Mouse (Mus musculus) kidney, adult 2 months (tissue): ENCODE measurements around the gene Olfr20. TPM values are rescaled to one million over a fixed set of nuclear protein-coding genes. Genes with fewer than 3 reads are reported as not detected.

ENCODE experiments used
- DNase-seq: peaks from one replicate; pipeline ENCODE4 v3.0.0; 2021
- H3K27ac ChIP-seq: fragments of 200-500 bp; 2 replicates; pipeline ENCODE4 v1.5.1; 2012; ENCODE audit warnings: low read depth, low read length, control low read depth, inconsistent platforms; ENCODE audit not compliant: insufficient read depth
- H3K27me3 ChIP-seq: fragments of 200-500 bp; replicated peaks from 2 replicates; pipeline ENCODE4 v1.6.1; 2012; ENCODE audit warnings: mild to moderate bottlenecking, moderate library complexity, low read length, inconsistent platforms; ENCODE audit not compliant: control insufficient read depth, insufficient read depth
- H3K36me3 ChIP-seq: fragments of 200-500 bp; 2 replicates; pipeline ENCODE4 v1.6.1; 2012; ENCODE audit warnings: mild to moderate bottlenecking, moderate library complexity, low read length, inconsistent platforms; ENCODE audit not compliant: control insufficient read depth, insufficient read depth
- H3K4me1 ChIP-seq: fragments of 200-500 bp; 2 replicates; pipeline ENCODE4 v1.6.1; 2011; ENCODE audit warnings: low read length; ENCODE audit not compliant: control insufficient read depth, insufficient read depth
- H3K4me3 ChIP-seq: fragments of 200-500 bp; 2 replicates; pipeline ENCODE4 v1.5.1; 2011; ENCODE audit warnings: mild to moderate bottlenecking, low read depth, low read length, control low read depth; ENCODE audit not compliant: insufficient read depth
- CTCF ChIP-seq: fragments of 200-500 bp; conservative IDR thresholded peaks from 2 replicates; pipeline ENCODE4 v1.5.1; 2011; ENCODE audit warnings: low read depth, mild to moderate bottlenecking, control low read depth, low read length, moderate library complexity, mixed read lengths; ENCODE audit not compliant: insufficient read depth, insufficient read length
- POLR2A ChIP-seq: fragments of 200-500 bp; IDR thresholded peaks from one replicate; pipeline ENCODE4 v1.6.1; 2011; ENCODE audit warnings: low read depth, low read length, control low read depth
- WGBS: fragments of 180-500 bp; shearing (Covaris S2); methylation state at CpG from one replicate; pipeline ENCODE4 v1.1.7; 2018; 5-methylcytosine and 5-hydroxymethylcytosine counted together
- polyA plus RNA-seq: library from polyadenylated mRNA; depleted of rRNA; stranded (reverse); fragments of >200 nt; gene quantifications from 2 replicates; pipeline ENCODE4 v1.2.3, GENCODE M21; 2012; rRNA removed

Olfr20 gene
- polyA plus RNA-seq, 1 experiment, result not detected

DNA sequence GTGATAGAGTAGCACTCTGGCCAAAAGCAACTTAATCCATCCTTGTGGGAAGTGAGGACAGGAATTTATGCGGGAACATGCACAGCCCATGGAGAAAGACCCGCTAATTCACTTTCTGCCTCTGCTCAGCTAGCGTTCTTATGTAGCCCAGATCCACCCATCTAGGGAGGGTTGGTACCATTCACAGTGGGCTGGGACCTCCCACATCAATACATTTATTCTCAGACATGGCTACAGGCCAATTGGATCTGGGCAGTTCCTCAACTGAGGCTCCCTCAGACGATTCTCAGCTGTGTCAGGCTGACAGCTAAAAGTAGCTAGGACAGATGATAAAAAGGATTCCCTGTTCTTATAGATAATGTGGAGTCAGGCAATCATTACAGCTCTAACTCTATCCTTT is 23.2 kb upstream of the Olfr20 start:
- Histone ChIP-seq H3K27me3 (no peaks in the 10 kb centered on the region), H3K4me1 (peaks cover 6% of the 10 kb centered on the region; the same call in 1 of the 2 replicates), H3K27ac (peak overlapping the region; percentile 56), H3K4me3 (no peak overlapping the region), H3K36me3 (no peaks in the 10 kb centered on the region; the same call in 1 of the 2 replicates)
- WGBS, result 47% methylated on average over 4 of the region's 4 CpGs
- no peak for TF ChIP-seq POLR2A
- TF ChIP-seq CTCF, result no peak
- no peak for DNase-seq

DNA sequence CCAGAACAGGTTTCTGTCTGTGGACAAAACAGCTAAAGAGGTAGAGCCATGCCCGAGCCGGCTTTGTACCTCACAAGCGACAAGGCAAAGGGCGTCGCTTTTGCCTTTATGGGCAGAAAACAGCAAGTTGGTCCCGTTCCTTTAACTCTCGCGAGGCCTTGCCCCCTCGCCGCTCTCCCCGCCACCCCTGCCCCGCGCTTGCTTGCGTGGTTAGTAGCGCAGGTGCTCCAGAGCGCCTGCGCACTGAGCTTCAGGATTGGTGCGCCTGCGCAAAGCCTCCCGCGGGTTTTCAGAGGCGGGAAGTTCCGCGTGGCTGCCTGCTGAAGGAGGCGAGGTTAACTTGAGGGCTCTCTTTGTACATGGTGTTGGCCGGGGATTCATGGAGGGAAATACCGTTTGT is 21.1 kb upstream of the Olfr20 start, which contains the start of the genes Aspa, Gm49340 and Spata22:
Gene Aspa, minus strand, starts transcription at position 155 of the 400 bp plus-strand sequence.
Gene Gm49340, plus strand, starts transcription at position 300 of the 400 bp plus-strand sequence.
Gene Spata22, plus strand, starts transcription at position 300 of the 400 bp plus-strand sequence.
- WGBS, result 86% methylated on average over 27 of the region's 27 CpGs
- TF ChIP-seq POLR2A, result no peak
- no peak for TF ChIP-seq CTCF
- DNase-seq, result no peak
- no peak within 1 kb of the TSS for H3K4me3 ChIP-seq
- no peak within 1 kb of the TSS for H3K27ac ChIP-seq
- H3K27me3 ChIP-seq, result no peaks in the 10 kb centered on the region
- no peaks in the 10 kb centered on the region for H3K36me3 ChIP-seq
- peaks cover 6% of the 10 kb centered on the region; the same call in 1 of the 2 replicates for H3K4me1 ChIP-seq

DNA sequence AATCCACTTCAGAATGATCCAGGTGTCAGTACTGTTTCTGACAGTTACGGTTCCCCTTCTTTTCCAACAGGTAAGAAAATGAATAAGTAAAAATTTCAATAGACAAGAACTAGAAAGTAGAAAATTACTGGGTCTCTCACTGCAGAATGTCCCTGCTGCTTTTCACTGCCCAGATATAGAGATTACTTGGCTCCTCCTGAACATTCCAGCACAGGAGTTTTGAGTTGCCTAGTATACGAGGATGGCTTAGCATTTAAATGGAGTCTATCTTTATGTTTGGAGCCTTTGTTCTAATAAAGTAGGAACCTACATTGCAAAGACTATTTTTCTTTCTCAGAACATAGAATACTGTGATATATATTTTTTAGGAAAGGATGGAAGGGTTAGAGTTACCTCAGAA is 17.2 kb upstream of the Olfr20 start:
- no peaks in the 10 kb centered on the region for H3K36me3 ChIP-seq
- TF ChIP-seq CTCF, result no peak
- no peak for TF ChIP-seq POLR2A
- H3K27me3 ChIP-seq, result no peaks in the 10 kb centered on the region
- no peak for DNase-seq
- no peaks in the 10 kb centered on the region for H3K4me1 ChIP-seq
- no peak overlapping the region for H3K27ac ChIP-seq
- WGBS, result 77% methylated on average over 2 of the region's 2 CpGs
- no peak overlapping the region for H3K4me3 ChIP-seq

DNA sequence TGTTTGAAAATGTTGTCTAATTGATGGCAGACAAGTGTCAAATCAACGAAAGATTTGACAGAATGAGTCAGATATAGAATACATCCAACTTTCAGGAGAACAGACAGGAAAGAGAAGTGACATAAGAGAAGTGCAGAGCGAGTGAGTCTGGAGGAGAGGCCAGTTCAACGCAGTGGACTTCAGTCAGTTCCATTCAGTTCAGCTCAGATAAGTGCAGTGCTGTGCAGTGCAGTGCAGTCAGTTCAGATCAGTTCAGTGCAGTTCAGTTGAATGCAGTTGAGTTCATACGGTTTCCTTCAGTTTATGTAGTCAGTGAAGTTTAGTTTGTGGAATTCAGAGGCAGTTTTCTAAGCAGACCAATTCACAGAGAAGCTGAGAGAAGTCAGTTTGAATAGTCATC is 13.7 kb upstream of the Olfr20 start:
- H3K4me1 ChIP-seq, result no peaks in the 10 kb centered on the region
- TF ChIP-seq POLR2A (no peak), CTCF (no peak)
- no peaks in the 10 kb centered on the region for H3K27me3 ChIP-seq
- no peak overlapping the region for H3K27ac ChIP-seq
- H3K4me3 ChIP-seq, result no peak overlapping the region
- DNase-seq, result no peak
- 67% methylated on average over 4 of the region's 4 CpGs for WGBS
- H3K36me3 ChIP-seq, result no peaks in the 10 kb centered on the region

- H3K4me1 ChIP-seq, result no peaks in the 10 kb centered on the region
- no peak for TF ChIP-seq CTCF
- TF ChIP-seq POLR2A, result no peak
- no peak within 1 kb of the TSS for H3K4me3 ChIP-seq
- DNase-seq, result no peak
- WGBS, result 81% methylated on average over 2 of the region's 2 CpGs
- no peaks in the 10 kb centered on the region for H3K36me3 ChIP-seq
- H3K27ac ChIP-seq, result no peak within 1 kb of the TSS
- H3K27me3 ChIP-seq, result no peaks in the 10 kb centered on the region
Measured at GRCm38 (mm10) chr11:73370946-73371345, 20.4 kb downstream of the Olfr20 start, which contains the start of gene Olfr376. Gene Olfr376, plus strand, starts transcription at chr11:73371246.

DNA sequence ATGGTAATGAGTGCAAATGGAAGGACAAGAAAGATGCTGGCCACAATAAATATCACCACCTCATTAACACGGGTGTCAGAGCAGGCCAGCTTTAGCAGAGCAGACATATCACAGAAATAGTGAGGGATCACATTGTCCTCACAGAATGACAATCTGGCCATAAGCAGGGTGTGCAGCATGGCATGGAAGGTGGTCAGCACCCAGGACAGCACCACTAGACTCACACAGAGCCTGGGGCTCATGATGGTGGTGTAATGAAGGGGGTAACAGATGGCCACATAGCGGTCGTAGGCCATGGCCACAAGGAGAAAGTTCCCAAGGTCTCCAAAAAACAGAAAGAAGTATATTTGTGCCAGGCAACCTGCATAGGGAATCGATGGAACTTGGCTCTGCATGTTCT is 44.8 kb downstream of the Olfr20 start:
- Histone ChIP-seq H3K27me3 (no peaks in the 10 kb centered on the region; the same call in 1 of the 2 replicates), H3K4me1 (no peaks in the 10 kb centered on the region), H3K27ac (no peak overlapping the region), H3K36me3 (no peaks in the 10 kb centered on the region), H3K4me3 (no peak overlapping the region)
- DNase-seq, result no peak
- TF ChIP-seq POLR2A, result no peak
- no peak for TF ChIP-seq CTCF
- WGBS, result 63% methylated on average over 4 of the region's 4 CpGs

- no peak for DNase-seq
- no peaks in the 10 kb centered on the region for H3K36me3 ChIP-seq
- H3K27ac ChIP-seq, result no peak within 1 kb of the TSS
- H3K27me3 ChIP-seq, result no peaks in the 10 kb centered on the region; the same call in 1 of the 2 replicates
- no peaks in the 10 kb centered on the region for H3K4me1 ChIP-seq
- no peak for TF ChIP-seq POLR2A
- TF ChIP-seq CTCF, result no peak
- H3K4me3 ChIP-seq, result no peak within 1 kb of the TSS
Measured at GRCm38 (mm10) chr11:73399514-73399913, 48.9 kb downstream of the Olfr20 start, which contains the start of gene Olfr1. Gene Olfr1, minus strand, starts transcription at chr11:73399614.

Other genes with a start within 250 kb of the Olfr20 start
- gene Haspin, start 212.5 kb upstream of the Olfr20 start, polyA plus RNA-seq, result 0.90 and 1.3 TPM in 2 replicates
- gene P2rx5, start 190.4 kb upstream of the Olfr20 start, polyA plus RNA-seq, result 7.4 and 8.7 TPM in 2 replicates
- gene Emc6, start 173.7 kb upstream of the Olfr20 start, polyA plus RNA-seq, result 77.6 and 91.0 TPM in 2 replicates
- gene Tax1bp3, start 173.7 kb upstream of the Olfr20 start, polyA plus RNA-seq, result 86.5 and 104 TPM in 2 replicates
- 37.1 and 37.5 TPM in 2 replicates for gene Ctns, start 151.7 kb upstream of the Olfr20 start, polyA plus RNA-seq
- 17.7 and 18.5 TPM in 2 replicates for gene Shpk, start 151.3 kb upstream of the Olfr20 start, polyA plus RNA-seq
- 0.16 and 0.18 TPM in 2 replicates for gene Trpv1, start 116.5 kb upstream of the Olfr20 start, polyA plus RNA-seq
- 0.05 TPM in 2 replicates for gene Trpv3, start 83.4 kb upstream of the Olfr20 start, polyA plus RNA-seq
- gene Aspa, start 21.2 kb upstream of the Olfr20 start, polyA plus RNA-seq, result 29.1 and 46.1 TPM in 2 replicates
- 0.03 TPM in 1 of 2 replicates, not detected in the other for gene Gm49340, start 21.0 kb upstream of the Olfr20 start, polyA plus RNA-seq
- gene Spata22, start 21.0 kb upstream of the Olfr20 start, polyA plus RNA-seq, result 0.16 TPM in 1 of 2 replicates, not detected in the other
- gene Olfr376, start 20.5 kb downstream of the Olfr20 start, polyA plus RNA-seq, result not detected in 2 replicates
- gene Olfr1, start 48.8 kb downstream of the Olfr20 start, polyA plus RNA-seq, result not detected in 2 replicates
- not detected in 2 replicates for gene Olfr378, start 77.7 kb downstream of the Olfr20 start, polyA plus RNA-seq
- gene Olfr380, start 106.7 kb downstream of the Olfr20 start, polyA plus RNA-seq, result not detected in 2 replicates
- not detected in 2 replicates for gene Olfr381, start 140.8 kb downstream of the Olfr20 start, polyA plus RNA-seq
- gene Olfr382, start 166.4 kb downstream of the Olfr20 start, polyA plus RNA-seq, result not detected in 2 replicates
- not detected in 2 replicates for gene Olfr385, start 242.2 kb downstream of the Olfr20 start, polyA plus RNA-seq
- gene Olfr384, start 247.8 kb downstream of the Olfr20 start, polyA plus RNA-seq, result not detected in 2 replicates